Mouse (Mus musculus) megakaryocyte progenitor cell, adult 5-6 weeks (primary cell): ENCODE measurements around the gene Brip1. TPM values are rescaled to one million over a fixed set of nuclear protein-coding genes. Genes with fewer than 3 reads are reported as not detected.
"Not testable (repeated sequence)": the region's sequence is repeated elsewhere in the genome, so short reads cannot be mapped to it uniquely, and the experiment has no call there.

Source experiments
- ATAC-seq: replicated peaks from 2 replicates; pipeline ENCODE4 v1.8.0; 2016; ENCODE audit warnings: mild to moderate bottlenecking, moderate TSS enrichment, inconsistent platforms; ENCODE audit not compliant: poor library complexity
- total RNA-seq, 2 experiments: library from RNA; stranded (forward) in 1 of 2; stranded (reverse) in 1 of 2; fragments of 157-497, 149-512 nt in 1 of 2; fragments of 200-1000 nt in 1 of 2; gene quantifications; 2 replicates each; pipeline versions ENCODE4 v1.2.3 to v1.2.4; 2015 to 2017

Gene Brip1
- total RNA-seq (2015) (23.4 and 25.7 TPM in 2 replicates), total RNA-seq (2017) (26.2 and 27.1 TPM in 2 replicates)

- peak; percentile 98 for ATAC-seq
These were observed at the start of gene Brip1 for GRCm38 (mm10) chr11:86201037-86201786. TSS of gene Brip1 (minus strand) at chr11:86201193.

- ATAC-seq: no peak
These were observed 31.5 kb upstream of the Brip1 start for GRCm38 (mm10) chr11:86232446-86232845.

- ATAC-seq: no peak
These were observed 30.9 kb upstream of the Brip1 start for GRCm38 (mm10) chr11:86231781-86232350.

- no peak for ATAC-seq
These were observed 25.7 kb upstream of the Brip1 start for GRCm38 (mm10) chr11:86226646-86227180.

GRCm38 (mm10) chr11:86225761-86226160 lies 24.8 kb upstream of the Brip1 start:
- ATAC-seq: no peak

GRCm38 (mm10) chr11:86211803-86212202 lies 10.8 kb upstream of the Brip1 start:
- ATAC-seq: no peak

GRCm38 (mm10) chr11:86209123-86209522 lies 8.1 kb upstream of the Brip1 start:
- ATAC-seq: no peak

- no peak for ATAC-seq
These were observed 4.9 kb upstream of the Brip1 start for GRCm38 (mm10) chr11:86205876-86206275.

GRCm38 (mm10) chr11:86205031-86205430 lies 4.0 kb upstream of the Brip1 start:
- no peak for ATAC-seq

GRCm38 (mm10) chr11:86201901-86202675 lies 1.1 kb upstream of the Brip1 start:
- ATAC-seq: 0 out of 2 replicates have a peak, but pooled peaks have one; percentile 9

- peak; percentile 18 for ATAC-seq
These were observed 452 bp downstream of the Brip1 start for GRCm38 (mm10) chr11:86200460-86201021.

- no peak for ATAC-seq
These were observed 1.3 kb downstream of the Brip1 start for GRCm38 (mm10) chr11:86199733-86200132.

- not testable (repeated sequence) for ATAC-seq
These were observed 15.8 kb downstream of the Brip1 start for GRCm38 (mm10) chr11:86185224-86185623.

GRCm38 (mm10) chr11:86175833-86176232 lies 25.2 kb downstream of the Brip1 start:
- ATAC-seq: no peak

GRCm38 (mm10) chr11:86174173-86174572 lies 26.8 kb downstream of the Brip1 start:
- peak; percentile 60 for ATAC-seq

GRCm38 (mm10) chr11:86170743-86171142 lies 30.2 kb downstream of the Brip1 start:
- ATAC-seq: no peak

- ATAC-seq: no peak
These were observed 40.7 kb downstream of the Brip1 start for GRCm38 (mm10) chr11:86160251-86160650.

- ATAC-seq: no peak
These were observed 42.0 kb downstream of the Brip1 start for GRCm38 (mm10) chr11:86158950-86159349.

- ATAC-seq: peak; percentile 80
These were observed 45.4 kb downstream of the Brip1 start for GRCm38 (mm10) chr11:86155638-86156037.

GRCm38 (mm10) chr11:86131324-86131723 lies 69.7 kb downstream of the Brip1 start:
- ATAC-seq: no peak
